Mouse (Mus musculus): ENCODE measurements around the gene Plxna4. TPM values are rescaled to one million over a fixed set of nuclear protein-coding genes. Genes with fewer than 3 reads are reported as not detected.

The Plxna4 gene
- total RNA-seq (2015), result not detected in 2 replicates
- total RNA-seq (2017), result 0.04 TPM in 1 of 2 replicates, not detected in the other

DNA sequence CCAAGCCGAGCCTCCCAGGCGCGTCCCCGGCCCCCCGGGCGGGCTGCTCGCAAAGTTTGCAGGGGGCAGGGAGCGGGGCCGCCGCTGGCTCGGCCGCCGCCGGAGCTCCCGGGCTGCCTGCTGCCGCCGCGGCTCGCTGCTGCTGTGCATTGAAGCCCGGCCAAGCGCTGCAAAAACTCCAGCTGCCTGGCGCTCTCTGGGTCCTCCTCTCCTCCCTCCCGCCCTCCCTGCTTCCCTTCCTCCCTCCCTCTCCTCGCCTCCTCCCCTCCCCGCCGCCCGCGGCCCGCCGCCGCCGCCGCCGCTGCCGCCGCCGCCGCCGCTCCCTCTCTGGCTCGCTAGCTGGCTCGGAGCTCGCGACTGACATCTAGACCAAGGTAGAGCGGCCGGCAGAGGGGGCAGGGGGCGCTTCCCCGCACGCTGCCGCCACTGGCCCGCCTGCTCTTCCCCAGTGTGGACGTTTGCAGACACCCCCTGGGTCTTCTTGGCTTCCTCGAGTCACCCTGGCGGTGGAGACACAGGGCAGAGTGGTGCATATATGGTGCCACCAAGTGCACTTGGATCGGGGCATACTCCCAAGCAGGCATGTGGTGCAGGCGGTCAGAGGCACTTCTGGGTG, at the start of gene Plxna4:
Gene Plxna4 (minus strand): TSS at position 137 of the 616 bp plus-strand sequence.
- no peak for ATAC-seq (ENCODE audit: poor library complexity, severe bottlenecking)

DNA sequence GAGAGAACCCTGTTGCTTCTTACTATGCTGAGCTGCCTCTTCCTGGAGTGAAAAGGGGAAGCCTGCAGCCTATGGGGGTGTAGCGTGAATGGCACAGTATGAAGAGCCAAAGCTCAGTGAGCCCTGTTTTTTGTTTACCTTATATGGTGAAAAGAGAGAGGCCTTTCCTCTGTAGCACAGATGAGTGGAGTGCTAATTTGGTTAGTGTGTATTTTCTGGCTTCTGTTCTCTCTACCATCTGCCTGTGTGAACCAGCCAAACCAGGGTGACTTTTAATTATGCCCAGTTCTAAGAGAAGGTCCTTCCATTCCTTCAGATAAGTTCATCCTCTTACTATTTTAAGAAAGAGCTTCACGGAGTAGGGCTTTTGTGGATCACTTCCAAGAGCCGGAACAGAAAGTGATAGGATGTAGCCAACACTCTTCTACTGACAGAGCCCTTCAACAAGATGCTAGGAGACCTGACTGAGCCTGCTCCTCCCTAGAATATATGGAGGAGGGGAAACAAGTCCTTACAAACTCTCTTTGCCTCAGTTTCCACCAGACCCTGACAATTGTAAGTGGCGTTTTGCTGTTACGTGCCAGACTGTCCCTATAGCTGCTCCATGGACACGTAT, 49.7 kb upstream of the Plxna4 start:
- ATAC-seq (ENCODE audit: poor library complexity, severe bottlenecking), result no peak

DNA sequence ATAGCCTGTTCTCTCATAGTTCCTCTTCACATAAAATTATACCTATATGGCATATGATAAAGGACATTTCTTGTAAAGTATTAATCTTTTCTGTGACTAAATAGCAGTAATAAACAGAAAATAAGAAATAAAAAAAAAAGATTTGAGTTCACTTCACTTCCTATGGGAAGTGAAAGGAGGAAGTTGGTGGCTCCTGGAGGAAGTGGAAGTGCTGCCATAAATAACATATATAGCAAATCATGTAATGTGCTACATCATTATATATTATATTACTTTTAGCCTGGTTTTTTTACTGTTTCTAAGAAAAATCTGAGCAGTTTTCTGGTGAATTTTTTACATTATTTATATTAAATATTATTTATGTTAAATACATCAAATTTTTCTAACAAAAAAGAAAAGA, 22.7 kb upstream of the Plxna4 start:
- ATAC-seq (ENCODE audit: poor library complexity, severe bottlenecking), result peak; percentile 63

DNA sequence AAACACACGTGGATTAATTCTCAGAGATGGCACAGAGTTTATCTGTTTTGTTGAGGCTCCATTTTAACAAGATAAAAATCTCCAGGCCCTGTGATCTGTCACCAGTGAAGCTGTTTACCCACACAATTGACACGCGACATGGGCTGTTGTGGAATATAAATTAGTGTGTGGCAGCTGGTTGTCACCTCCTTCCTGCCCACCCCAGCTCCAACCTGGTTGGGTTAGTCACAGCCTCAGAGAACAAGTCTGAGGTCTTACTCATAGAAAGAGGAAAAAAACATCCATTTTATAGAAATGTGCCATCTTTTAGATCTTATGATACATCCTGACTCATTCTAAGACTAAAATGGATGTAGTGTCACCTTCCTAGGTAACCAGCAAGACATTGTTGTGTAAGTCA, 18.8 kb upstream of the Plxna4 start:
- ATAC-seq (ENCODE audit: poor library complexity, severe bottlenecking), result no peak

DNA sequence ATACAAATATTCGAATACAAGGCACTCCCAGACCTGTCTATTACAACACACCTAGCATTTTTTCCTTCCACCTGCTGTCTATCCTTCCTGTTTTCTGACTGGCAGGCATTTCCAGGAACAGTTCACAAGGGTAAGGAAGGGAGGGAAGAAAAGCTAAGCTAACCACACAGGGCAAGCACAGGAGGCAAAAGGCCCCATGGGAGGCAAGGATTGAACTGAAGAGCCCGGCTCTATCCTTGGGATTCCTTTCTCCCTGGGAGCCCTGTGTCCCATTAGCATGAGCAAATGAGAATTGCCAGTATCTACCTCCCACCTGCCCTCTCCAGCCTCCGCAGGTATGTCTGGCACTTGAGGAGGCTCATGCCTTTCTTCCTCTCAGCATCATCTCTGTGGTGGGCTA, 17.6 kb upstream of the Plxna4 start:
- ATAC-seq (ENCODE audit: poor library complexity, severe bottlenecking), result no peak

DNA sequence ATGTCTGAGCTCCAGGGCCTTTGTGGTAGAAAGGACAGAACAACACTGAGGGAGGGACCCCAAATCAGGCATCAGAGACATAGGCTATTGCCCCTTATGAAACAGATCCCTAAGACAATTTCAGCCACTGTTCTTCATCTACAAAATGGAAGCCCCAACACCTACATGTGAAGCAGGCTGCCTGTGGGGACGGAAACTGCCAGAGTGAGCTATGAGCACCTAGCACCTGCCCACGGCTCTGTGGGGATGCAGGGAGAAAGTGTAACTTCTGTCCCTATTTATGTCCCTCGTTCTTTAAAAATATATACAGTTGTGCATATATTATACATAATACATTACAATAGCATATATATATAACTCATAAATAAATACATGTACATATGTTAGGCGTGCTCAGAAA, 16.9 kb upstream of the Plxna4 start:
- ATAC-seq (ENCODE audit: poor library complexity, severe bottlenecking), result no peak

DNA sequence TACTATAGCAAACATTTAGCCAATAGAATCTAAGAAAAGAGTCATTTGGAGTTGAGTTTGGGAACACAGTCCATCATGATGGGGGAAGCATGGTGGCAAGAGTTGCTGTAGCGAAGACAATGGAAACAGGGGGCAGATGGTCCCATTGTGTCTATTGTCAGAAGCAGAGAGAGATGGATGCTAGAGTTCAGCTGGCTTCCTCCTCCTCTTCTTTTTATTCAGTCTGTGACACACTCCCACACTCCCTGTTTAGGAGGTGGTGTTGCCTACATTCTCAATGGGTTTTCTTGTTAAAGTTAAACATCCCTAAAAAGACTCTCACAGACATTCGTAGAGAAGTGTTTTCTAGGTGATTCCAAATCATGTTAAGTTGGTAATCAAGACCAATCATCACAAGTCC, 14.1 kb upstream of the Plxna4 start:
- ATAC-seq (ENCODE audit: poor library complexity, severe bottlenecking), result no peak

DNA sequence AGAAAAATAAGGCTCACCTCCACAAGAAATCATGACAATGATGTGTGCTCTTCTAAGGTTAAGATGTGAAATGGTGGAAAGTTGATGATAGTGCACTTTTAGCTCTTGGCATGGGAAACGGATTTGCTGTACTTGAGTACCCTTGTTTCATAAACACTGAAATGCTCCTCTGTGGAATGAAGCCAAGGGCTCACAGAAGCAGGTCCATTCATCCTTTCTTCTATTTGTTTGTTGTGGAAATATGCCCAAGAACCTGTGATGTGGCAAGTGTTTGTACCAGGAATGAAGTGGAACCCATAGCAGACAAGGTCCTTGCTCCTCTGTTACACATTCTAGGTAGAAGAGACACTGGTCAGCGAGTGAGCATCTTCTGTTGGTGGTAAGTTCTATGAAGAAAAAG, 13.3 kb upstream of the Plxna4 start:
- ATAC-seq (ENCODE audit: poor library complexity, severe bottlenecking), result no peak

DNA sequence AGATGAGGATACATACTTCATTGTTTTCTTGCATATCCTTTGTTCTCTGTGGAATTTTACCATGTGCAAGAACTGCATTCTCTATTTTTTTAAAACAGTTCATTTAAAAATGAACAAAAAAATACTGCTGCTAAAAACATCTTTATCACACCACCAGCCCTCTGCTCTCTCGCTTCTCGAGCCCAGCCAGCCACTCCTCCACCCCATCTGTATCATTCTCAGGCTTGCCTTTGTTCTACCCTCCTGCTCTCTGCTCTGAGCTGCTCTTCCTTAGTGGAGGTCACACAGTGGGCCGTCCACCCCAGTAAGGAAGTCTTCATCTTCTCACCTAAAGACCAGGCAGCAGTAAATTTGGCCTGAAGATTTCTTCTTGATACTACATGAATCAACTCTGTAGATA, 7.6 kb upstream of the Plxna4 start:
- no peak for ATAC-seq (ENCODE audit: poor library complexity, severe bottlenecking)

DNA sequence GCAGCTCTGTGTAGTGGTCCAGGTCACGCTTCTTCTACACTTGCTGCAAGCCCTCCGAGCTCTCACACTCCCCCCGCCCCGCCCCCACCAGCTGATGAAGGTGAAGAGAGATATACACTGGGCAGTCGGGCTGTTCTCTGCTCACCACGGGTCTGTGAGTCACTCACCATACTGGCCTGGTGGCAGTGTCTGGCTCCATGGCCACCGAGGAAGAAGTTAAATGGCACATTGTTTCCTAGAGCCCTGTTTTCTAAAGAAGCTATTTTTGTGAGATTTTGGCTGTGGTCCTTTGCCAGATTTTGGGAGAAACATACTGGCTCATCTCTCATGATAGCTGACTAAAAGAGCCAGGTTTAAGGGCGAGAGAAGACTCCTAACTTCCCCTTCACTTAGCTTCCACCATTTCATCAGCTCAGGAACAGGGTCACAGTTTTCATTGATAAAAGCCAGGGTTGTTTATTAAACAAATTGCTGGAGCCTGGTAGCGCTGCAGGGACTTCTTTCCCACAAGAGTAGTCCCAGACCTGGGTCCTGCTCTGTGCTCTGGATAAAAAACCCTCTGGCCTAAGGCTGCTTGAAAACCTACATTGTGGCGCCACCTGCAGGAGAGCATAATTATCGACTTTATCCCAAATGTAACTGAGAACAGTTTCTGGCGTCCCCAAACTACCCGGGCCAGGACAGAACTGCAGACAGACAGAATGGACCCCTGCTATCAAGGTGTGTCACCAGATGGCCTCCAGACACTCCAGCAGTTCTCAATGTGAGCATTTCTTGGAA, 3.2 kb upstream of the Plxna4 start:
- ATAC-seq (ENCODE audit: poor library complexity, severe bottlenecking), result peak; percentile 59

DNA sequence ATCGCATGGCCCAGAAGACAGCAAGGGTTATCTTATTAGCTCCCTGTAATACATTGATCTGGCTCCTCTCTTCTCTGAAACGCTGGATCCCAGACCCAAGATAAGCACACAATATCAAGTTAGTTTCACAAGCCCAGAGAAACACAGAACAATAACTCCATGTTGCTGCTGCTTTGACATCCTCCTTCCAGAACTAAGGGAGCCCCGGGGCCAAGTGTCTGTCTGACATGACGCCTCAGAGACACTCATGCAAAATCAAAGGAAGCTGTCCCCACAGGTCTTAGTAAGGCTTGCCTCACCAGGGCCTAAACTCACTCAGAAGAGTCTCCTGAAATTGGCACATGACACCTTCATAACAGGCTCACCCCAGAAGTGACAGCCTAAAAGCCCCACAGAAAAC, 1.6 kb upstream of the Plxna4 start:
- no peak for ATAC-seq (ENCODE audit: poor library complexity, severe bottlenecking)

DNA sequence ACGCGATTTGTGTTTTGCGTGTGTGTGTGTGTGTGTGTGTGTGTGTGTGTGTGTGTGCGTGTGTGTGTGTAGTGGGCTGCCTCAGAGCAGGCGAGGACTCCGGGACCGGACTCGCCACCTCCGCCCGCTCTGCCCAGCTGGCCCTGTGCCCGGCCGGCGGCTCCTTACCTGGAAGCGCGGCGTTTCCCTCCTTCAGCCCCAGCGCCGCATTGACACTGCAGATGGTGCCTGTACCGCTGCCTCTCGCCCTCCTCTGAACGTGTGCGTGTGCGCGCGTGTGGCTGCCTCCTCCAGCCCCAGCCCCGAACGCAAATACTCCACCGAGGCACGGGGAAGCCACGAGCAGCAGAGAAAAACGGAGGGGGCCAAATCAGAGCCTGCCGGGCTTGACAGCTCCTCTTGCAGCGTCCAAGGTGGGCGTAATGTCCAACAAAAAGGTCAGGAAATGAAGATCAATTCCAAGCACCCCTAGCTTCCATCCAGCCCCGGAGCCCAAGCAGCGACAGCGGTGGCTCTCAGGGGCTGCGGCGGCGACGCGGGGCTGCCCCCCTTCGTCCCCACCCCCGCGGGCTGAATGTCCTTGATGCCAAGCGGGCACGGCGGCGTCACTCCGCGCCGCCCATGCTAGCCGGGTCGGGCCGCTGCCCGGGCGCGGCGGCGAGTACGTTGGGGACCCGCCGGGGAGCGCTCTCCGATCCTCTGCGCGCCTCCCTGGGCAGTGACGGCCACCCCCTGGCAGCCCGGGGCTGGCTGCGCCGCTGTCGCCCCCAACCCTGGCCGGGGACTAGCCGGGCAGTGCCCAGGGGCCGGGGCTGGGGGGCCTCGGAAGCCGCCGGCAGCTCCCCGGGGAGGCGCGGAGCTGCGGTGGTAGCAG, 619 bp downstream of the Plxna4 start:
- no peak for ATAC-seq (ENCODE audit: poor library complexity, severe bottlenecking)

DNA sequence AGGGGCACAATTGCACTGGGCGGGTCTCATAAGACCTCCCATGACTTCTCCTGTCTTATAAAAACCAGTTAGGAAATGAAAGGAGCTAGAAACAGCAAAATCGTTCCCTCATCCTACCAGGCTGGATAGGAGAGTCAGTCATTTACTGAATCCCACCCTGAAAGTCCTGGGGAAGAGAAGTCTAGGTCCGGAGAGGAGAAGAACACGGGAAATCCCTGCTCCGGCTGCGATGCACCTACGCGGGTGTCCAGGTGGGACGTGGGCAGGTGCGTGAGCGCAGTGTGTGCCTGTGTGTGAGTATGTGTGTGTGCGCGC, 1.2 kb downstream of the Plxna4 start:
- ATAC-seq (ENCODE audit: poor library complexity, severe bottlenecking), result no peak

DNA sequence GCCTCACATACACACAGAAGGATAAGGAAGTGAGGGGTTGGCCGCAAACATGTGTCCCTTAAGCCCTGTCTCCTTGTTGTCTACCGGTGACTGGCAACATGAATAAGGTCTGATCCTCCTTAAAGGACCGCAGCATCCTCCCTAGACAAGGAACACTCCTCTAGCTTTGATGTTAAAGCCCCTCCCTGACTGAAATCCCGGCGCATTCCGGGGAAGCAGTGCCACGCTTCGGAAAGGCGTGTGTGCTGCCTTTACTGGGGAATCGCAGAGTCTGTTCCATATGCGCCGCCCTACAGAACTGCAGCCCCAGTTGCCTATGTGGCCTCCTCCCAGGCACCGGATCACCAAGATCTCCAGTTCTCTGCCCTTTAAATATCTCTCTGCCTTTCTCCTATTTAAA, 1.6 kb downstream of the Plxna4 start:
- no peak for ATAC-seq (ENCODE audit: poor library complexity, severe bottlenecking)

DNA sequence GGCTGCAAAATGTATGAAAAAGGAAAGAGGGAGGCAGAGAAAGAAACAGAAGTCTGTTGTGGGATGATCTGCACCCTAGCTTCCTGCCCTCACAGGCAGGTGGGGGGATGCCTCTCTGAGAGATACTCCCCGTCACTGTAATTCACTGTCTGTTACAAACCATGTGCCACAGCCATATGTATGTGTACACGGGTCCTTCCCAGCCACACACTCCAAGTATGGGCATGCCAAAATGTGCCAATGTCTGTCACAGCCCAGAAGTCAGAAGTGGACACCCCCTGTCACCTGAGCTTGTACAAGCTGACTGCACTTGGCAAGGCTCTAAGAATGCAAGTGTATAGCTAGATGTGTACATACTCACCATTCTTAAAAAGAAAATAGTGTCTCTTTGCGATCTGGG, 2.8 kb downstream of the Plxna4 start:
- no peak for ATAC-seq (ENCODE audit: poor library complexity, severe bottlenecking)

DNA sequence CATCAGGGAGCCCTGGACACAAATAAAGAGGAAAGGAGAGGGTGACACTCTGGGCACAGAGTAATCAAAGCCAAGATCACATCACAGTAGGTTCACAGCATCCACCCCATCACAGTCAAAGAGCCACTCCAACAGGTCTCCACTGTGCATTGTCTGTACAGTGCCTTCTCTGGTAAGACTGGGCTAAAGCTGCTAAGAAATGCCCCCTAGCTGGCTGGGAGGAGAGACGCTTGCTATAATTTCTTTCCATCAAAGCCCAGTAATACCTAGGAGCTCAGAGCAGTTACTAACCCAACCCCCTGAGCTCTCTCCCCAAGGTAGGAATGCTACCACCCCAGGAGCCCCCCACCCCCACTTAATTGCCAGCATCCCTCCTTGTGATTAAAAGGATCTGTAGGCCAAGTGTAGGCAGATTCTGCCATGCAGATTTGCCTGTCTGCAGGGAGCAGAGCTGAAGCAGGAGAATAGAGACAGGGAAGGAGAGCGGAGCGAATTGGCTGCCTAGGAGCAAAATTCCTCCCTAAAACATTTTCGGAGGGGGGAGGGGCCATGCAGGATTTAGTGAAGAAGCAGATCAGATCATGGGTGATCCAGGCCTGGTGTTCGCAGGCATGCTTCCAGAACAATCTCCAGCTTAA, 3.6 kb downstream of the Plxna4 start:
- no peak for ATAC-seq (ENCODE audit: poor library complexity, severe bottlenecking)

DNA sequence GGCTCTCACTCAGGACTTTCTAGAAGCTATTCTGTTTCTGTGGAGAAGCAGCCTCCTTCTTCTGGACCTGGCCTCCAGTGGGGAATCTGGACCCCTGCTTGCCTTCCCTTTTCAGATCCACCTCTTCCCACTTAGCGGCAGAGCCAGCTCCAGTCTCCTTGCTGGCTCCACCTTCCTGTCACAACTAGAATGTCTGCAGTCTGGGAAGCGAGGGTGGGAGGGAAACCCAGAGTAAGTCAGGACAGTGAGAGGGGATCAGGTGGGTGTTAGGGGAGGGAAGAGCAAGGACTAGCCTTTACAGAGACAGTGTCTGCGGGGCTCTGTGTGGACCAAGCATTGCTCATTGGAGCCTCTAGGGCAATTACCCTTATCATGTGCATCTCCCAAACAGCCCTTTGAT, 4.4 kb downstream of the Plxna4 start:
- no peak for ATAC-seq (ENCODE audit: poor library complexity, severe bottlenecking)

DNA sequence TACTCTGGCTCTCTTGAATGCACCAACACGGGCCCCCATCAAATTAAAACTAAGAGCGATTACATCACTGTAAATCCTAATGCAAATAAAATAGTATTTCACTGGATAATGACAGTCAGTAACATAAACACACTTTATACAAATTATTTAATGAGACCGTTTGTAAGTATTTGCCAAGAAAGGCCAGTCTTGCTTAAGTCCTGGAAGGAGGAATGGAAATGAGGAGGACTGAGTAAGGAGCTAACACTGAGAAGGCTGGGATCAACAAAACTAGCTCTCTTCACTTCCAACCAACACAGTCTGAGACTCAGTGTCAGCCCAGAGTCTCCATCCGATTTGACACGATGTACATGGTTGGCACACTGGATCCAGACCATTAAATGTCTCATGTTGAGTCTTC, 16.5 kb downstream of the Plxna4 start:
- ATAC-seq (ENCODE audit: poor library complexity, severe bottlenecking), result no peak

DNA sequence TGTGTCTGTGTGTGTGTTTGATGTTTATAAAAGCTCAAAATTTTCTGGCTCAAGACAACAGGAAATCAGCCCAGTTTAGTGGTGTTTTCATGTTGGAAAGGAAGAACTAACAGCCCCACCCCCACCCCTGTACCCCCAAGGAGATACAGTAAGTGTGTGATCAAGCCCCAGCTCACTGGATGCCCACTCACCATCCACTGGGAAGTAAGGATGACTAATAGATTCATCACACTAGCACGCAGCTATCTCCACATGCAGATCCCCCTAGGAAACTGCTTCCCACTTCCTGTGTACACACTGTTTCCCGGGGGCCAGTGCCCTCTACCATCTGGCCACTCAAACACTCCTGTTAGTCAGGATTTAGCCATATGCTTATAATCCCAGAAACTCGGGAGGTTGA, 17.5 kb downstream of the Plxna4 start:
- ATAC-seq (ENCODE audit: poor library complexity, severe bottlenecking), result no peak

DNA sequence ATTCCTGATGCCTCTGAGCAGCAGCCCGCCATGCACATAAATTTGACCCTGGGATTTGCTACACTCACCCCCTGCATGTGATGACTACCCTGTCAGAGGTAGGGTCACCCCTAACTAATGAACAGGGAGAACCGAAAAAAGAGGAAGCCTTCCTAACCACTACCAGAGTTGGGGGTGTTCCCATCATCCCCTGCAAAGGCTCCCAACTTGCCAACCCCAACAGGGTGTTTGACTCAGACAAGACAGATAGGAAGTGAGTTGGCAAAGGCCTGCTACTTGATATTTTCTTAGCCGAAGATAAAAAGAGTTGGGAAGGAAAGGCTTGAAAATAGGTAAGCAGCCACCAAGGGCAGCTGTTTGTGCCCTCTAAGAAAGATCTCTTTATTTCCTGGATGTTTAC, 18.1 kb downstream of the Plxna4 start:
- no peak for ATAC-seq (ENCODE audit: poor library complexity, severe bottlenecking)

DNA sequence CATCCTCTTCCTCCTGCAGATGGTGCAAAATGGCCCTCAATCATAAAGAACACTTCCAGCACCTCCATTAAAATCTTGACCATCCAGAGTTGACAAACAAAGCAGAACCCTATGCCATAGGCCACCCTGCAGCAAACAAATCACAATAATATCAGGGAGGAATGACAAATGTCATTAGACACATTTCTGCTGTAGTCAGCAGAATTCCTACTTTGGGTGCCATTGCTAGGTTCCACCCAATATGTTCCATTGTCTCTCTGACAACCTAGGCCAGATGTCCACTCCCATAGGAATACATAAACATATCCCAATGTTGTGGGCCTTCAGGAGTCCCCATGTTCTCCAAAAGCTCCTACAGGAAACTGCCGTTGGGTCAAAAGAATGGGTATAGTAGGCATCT, 41.1 kb downstream of the Plxna4 start:
- no peak for ATAC-seq (ENCODE audit: poor library complexity, severe bottlenecking)
